Mouse (Mus musculus) midbrain, embryonic 14.5 days (tissue): ENCODE measurements at regions not wholly inside any gene's neighbourhood (a gene's known extent, or its start where the extent isn't known, plus 50 kb on each side); places are given as distances from the start of the nearest gene placed in this dataset.
A peak's percentile ranks its signal among the peaks of the same experiment; 100 is the strongest.

Experiments
- ATAC-seq: fragments of 200-750 bp; cut with Nextera tagmentation; 2 replicates; pipeline ENCODE4 v1.8.0; 2017; ENCODE audit warnings: moderate number of reproducible peaks, moderate library complexity; ENCODE audit not compliant: low FRiP score, low TSS enrichment
- DNase-seq: peaks from one replicate; pipeline ENCODE4 v3.0.0-alpha.2; 2015
- H3K27ac ChIP-seq: fragments of 300-500 bp; sonication (generic); replicated peaks from 2 replicates; pipeline ENCODE4 v1.5.1; 2014; ENCODE audit warnings: mild to moderate bottlenecking, low read depth, low read length, moderate library complexity
- H3K27me3 ChIP-seq: fragments of 300-500 bp; sonication (generic); 2 replicates; pipeline ENCODE4 v1.6.1; 2014; ENCODE audit warnings: low read length, control low read depth, mixed read lengths; ENCODE audit not compliant: control insufficient read depth, insufficient read depth
- H3K36me3 ChIP-seq: fragments of 300-500 bp; sonication (generic); 2 replicates; pipeline ENCODE4 v1.6.1; 2014; ENCODE audit warnings: low read length, control low read depth; ENCODE audit not compliant: control insufficient read depth, insufficient read depth
- H3K4me1 ChIP-seq: fragments of 300-500 bp; sonication (generic); 2 replicates; pipeline ENCODE4 v1.6.1; 2014; ENCODE audit warnings: mild to moderate bottlenecking, antibody characterized with exemption, low read length, control low read depth; ENCODE audit not compliant: control insufficient read depth, insufficient read depth
- H3K4me2 ChIP-seq: fragments of 300-500 bp; sonication (generic); 2 replicates; pipeline ENCODE4 v1.6.1; 2014; ENCODE audit warnings: mild to moderate bottlenecking, low read length, moderate library complexity
- H3K4me3 ChIP-seq: fragments of 300-500 bp; sonication (generic); replicated peaks from 2 replicates; pipeline ENCODE4 v1.5.1; 2014; ENCODE audit warnings: low read depth, low read length
- H3K9ac ChIP-seq: fragments of 300-500 bp; sonication (generic); replicated peaks from 2 replicates; pipeline ENCODE4 v1.6.1; 2014; ENCODE audit warnings: mild to moderate bottlenecking, low read length, moderate library complexity
- H3K9me3 ChIP-seq: fragments of 300-500 bp; sonication (generic); 2 replicates; pipeline ENCODE4 v1.6.1; 2016; ENCODE audit warnings: low read length, control low read depth, mixed read lengths; ENCODE audit not compliant: control insufficient read depth
- WGBS: fragments of 180-500 bp; shearing (Covaris S2); extraction: QIAGEN DNeasy Blood & Tissue Kit; methylation state at CpG from one replicate; pipeline ENCODE4 v1.1.7; 2014; 5-methylcytosine and 5-hydroxymethylcytosine counted together

GRCm38 (mm10) chr13:116711148-116711865, 314.0 kb downstream of the Parp8 start:
- ATAC-seq: peak; percentile 49; the same call in 1 of the 2 replicates
- no peaks in the 10 kb centered on the region for H3K36me3 ChIP-seq
- no peaks in the 10 kb centered on the region for H3K4me1 ChIP-seq
- H3K4me2 ChIP-seq: peak overlapping the region; percentile 49
- no peaks in the 10 kb centered on the region for H3K9me3 ChIP-seq
- H3K9ac ChIP-seq: no peak overlapping the region
- H3K27ac ChIP-seq: no peak overlapping the region
- WGBS: under 1% methylated on average over 22 of the region's 22 CpGs
- peaks cover 64% of the 10 kb centered on the region for H3K27me3 ChIP-seq
- peak; percentile 56 for DNase-seq
- no peak overlapping the region for H3K4me3 ChIP-seq

- Histone ChIP-seq H3K4me1 (no peaks in the 10 kb centered on the region), H3K4me3 (no peak overlapping the region), H3K9ac (no peak overlapping the region), H3K36me3 (no peaks in the 10 kb centered on the region), H3K27me3 (peaks cover 77% of the 10 kb centered on the region), H3K27ac (no peak overlapping the region), H3K4me2 (no peak overlapping the region), H3K9me3 (no peaks in the 10 kb centered on the region)
- peak; percentile 8 for DNase-seq
- no peak for ATAC-seq
- 5% methylated on average over 7 of the region's 7 CpGs for WGBS
These were observed 315.7 kb downstream of the Parp8 start for GRCm38 (mm10) chr13:116709671-116710070.

DNA sequence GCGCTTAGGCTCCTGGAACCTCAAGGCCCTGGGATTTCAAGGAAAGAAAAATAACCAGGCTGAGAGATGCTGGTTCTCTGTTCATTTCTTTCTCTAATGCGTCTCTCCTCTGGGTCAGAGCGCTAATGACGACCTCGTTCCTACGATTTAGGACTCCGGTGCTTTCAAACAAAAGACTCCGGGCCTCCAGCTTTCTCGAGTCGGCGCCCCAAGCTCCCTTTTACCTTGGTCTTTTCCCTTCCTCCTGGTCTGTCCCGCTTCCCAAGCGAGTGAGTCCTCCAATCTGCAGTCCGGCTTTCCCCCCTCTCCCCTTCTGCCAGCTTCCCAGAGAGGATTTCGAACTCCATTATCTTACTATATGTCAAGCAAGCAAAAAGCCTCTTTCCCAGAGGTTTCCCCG, 316.5 kb downstream of the Parp8 start:
- Histone ChIP-seq H3K9ac (no peak overlapping the region), H3K36me3 (no peaks in the 10 kb centered on the region), H3K9me3 (no peaks in the 10 kb centered on the region), H3K27me3 (peaks cover 80% of the 10 kb centered on the region), H3K4me1 (no peaks in the 10 kb centered on the region), H3K4me3 (no peak overlapping the region), H3K4me2 (peak overlapping the region; percentile 18), H3K27ac (no peak overlapping the region)
- DNase-seq: peak; percentile 51
- WGBS: under 1% methylated on average over 16 of the region's 16 CpGs
- no peak for ATAC-seq

GRCm38 (mm10) chr13:116708456-116708780, 316.9 kb downstream of the Parp8 start:
- Histone ChIP-seq H3K4me3 (no peak overlapping the region), H3K4me2 (peak overlapping the region; percentile 18), H3K9ac (no peak overlapping the region), H3K27ac (no peak overlapping the region), H3K4me1 (no peaks in the 10 kb centered on the region), H3K27me3 (peaks cover 80% of the 10 kb centered on the region), H3K36me3 (no peaks in the 10 kb centered on the region), H3K9me3 (no peaks in the 10 kb centered on the region)
- DNase-seq: no peak
- no peak for ATAC-seq
- under 1% methylated on average over 7 of the region's 7 CpGs for WGBS

DNA sequence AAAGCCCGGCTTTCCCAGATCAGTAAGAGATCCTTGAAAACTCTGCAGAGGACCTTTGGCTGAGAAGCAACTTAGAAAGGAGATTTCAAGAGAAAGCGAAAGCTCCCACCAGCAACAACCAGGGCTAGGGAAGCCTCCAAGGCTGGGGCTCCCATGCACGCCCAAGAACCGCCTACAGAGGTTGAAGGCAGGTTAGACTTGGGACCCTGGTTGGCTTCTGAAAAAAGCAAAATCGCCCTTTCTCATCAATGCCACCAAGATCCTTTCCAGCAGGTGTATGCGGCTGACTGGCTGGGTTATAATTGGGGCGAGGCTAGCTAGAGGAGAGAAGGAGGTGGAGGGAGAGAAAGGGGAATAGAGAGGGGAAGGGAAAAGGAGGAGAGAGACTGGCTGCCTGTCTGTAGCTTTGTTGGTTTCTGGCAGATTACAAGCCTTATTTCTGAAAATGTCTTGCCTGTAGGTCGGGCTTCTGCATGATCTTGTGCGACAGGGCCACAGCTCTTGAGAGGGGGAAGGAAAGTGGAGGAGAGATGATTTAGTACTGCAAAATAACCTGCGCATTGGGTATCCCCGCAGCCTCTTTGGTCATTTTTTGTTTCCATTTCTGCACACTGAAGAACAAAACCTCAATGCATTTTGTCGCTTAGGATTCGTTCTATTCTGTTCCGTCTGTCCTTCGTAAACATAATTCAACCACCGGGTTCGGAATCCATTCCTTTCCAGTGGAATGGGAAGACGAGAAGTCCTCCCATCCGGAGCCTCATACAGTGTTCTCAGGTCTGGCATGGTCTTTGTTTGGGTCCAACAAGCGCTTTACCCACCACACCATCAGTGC, 317.5 kb downstream of the Parp8 start:
- Histone ChIP-seq H3K9ac (no peak overlapping the region), H3K4me2 (peak overlapping the region; percentile 18), H3K36me3 (no peaks in the 10 kb centered on the region), H3K4me1 (no peaks in the 10 kb centered on the region), H3K9me3 (no peaks in the 10 kb centered on the region), H3K4me3 (no peak overlapping the region), H3K27me3 (peaks cover 81% of the 10 kb centered on the region), H3K27ac (no peak overlapping the region)
- ATAC-seq: no peak
- 2% methylated on average over 20 of the region's 20 CpGs for WGBS
- DNase-seq: peak; percentile 57

- Histone ChIP-seq H3K9me3 (no peaks in the 10 kb centered on the region), H3K9ac (no peak overlapping the region), H3K27me3 (peaks cover 84% of the 10 kb centered on the region), H3K36me3 (no peaks in the 10 kb centered on the region), H3K4me1 (no peaks in the 10 kb centered on the region), H3K4me2 (no peak overlapping the region; the same call in 1 of the 2 replicates), H3K27ac (no peak overlapping the region), H3K4me3 (no peak overlapping the region)
- DNase-seq (peak; percentile 50), ATAC-seq (no peak)
- WGBS: under 1% methylated on average over 18 of the region's 18 CpGs
These were observed 318.7 kb downstream of the Parp8 start for GRCm38 (mm10) chr13:116706401-116707330.

GRCm38 (mm10) chr13:116705611-116706386, 319.5 kb downstream of the Parp8 start:
- H3K27ac ChIP-seq: no peak overlapping the region
- peaks cover 79% of the 10 kb centered on the region for H3K27me3 ChIP-seq
- H3K36me3 ChIP-seq: no peaks in the 10 kb centered on the region
- no peak overlapping the region for H3K9ac ChIP-seq
- H3K4me3 ChIP-seq: peak overlapping the region; percentile 23
- peak; percentile 60 for DNase-seq
- peak overlapping the region; percentile 42 for H3K4me2 ChIP-seq
- ATAC-seq: peak; percentile 61; the same call in 1 of the 2 replicates
- under 1% methylated on average over 39 of the region's 39 CpGs for WGBS
- no peaks in the 10 kb centered on the region for H3K4me1 ChIP-seq
- H3K9me3 ChIP-seq: no peaks in the 10 kb centered on the region

GRCm38 (mm10) chr13:116688714-116689113, 336.6 kb downstream of the Parp8 start:
- H3K4me3 ChIP-seq: no peak overlapping the region
- no peak overlapping the region for H3K9ac ChIP-seq
- H3K9me3 ChIP-seq: peaks cover 7% of the 10 kb centered on the region; the same call in 1 of the 2 replicates
- no peaks in the 10 kb centered on the region for H3K36me3 ChIP-seq
- no peak overlapping the region for H3K4me2 ChIP-seq
- ATAC-seq: no peak
- no peak overlapping the region for H3K27ac ChIP-seq
- no peaks in the 10 kb centered on the region for H3K27me3 ChIP-seq
- no peaks in the 10 kb centered on the region for H3K4me1 ChIP-seq
- no peak for DNase-seq
